Mouse (Mus musculus) kidney, adult 2 months (tissue): ENCODE measurements around the gene Timm8a2. TPM values are rescaled to one million over a fixed set of nuclear protein-coding genes. Genes with fewer than 3 reads are reported as not detected.
"Not testable (repeated sequence)": the region's sequence is repeated elsewhere in the genome, so short reads cannot be mapped to it uniquely, and the experiment has no call there.

Source experiments
- DNase-seq: peaks from one replicate; pipeline ENCODE4 v3.0.0; 2021
- H3K27ac ChIP-seq: fragments of 200-500 bp; 2 replicates; pipeline ENCODE4 v1.5.1; 2012; ENCODE audit warnings: low read depth, low read length, control low read depth, inconsistent platforms; ENCODE audit not compliant: insufficient read depth
- H3K27me3 ChIP-seq: fragments of 200-500 bp; replicated peaks from 2 replicates; pipeline ENCODE4 v1.6.1; 2012; ENCODE audit warnings: mild to moderate bottlenecking, moderate library complexity, low read length, inconsistent platforms; ENCODE audit not compliant: control insufficient read depth, insufficient read depth
- H3K36me3 ChIP-seq: fragments of 200-500 bp; 2 replicates; pipeline ENCODE4 v1.6.1; 2012; ENCODE audit warnings: mild to moderate bottlenecking, moderate library complexity, low read length, inconsistent platforms; ENCODE audit not compliant: control insufficient read depth, insufficient read depth
- H3K4me1 ChIP-seq: fragments of 200-500 bp; 2 replicates; pipeline ENCODE4 v1.6.1; 2011; ENCODE audit warnings: low read length; ENCODE audit not compliant: control insufficient read depth, insufficient read depth
- H3K4me3 ChIP-seq: fragments of 200-500 bp; 2 replicates; pipeline ENCODE4 v1.5.1; 2011; ENCODE audit warnings: mild to moderate bottlenecking, low read depth, low read length, control low read depth; ENCODE audit not compliant: insufficient read depth
- CTCF ChIP-seq: fragments of 200-500 bp; conservative IDR thresholded peaks from 2 replicates; pipeline ENCODE4 v1.5.1; 2011; ENCODE audit warnings: low read depth, mild to moderate bottlenecking, control low read depth, low read length, moderate library complexity, mixed read lengths; ENCODE audit not compliant: insufficient read depth, insufficient read length
- POLR2A ChIP-seq: fragments of 200-500 bp; IDR thresholded peaks from one replicate; pipeline ENCODE4 v1.6.1; 2011; ENCODE audit warnings: low read depth, low read length, control low read depth
- WGBS: fragments of 180-500 bp; shearing (Covaris S2); methylation state at CpG from one replicate; pipeline ENCODE4 v1.1.7; 2018; 5-methylcytosine and 5-hydroxymethylcytosine counted together
- polyA plus RNA-seq: library from polyadenylated mRNA; depleted of rRNA; stranded (reverse); fragments of >200 nt; gene quantifications from 2 replicates; pipeline ENCODE4 v1.2.3, GENCODE M21; 2012

Timm8a2 gene
- polyA plus RNA-seq, 1 experiment: not detected

DNA sequence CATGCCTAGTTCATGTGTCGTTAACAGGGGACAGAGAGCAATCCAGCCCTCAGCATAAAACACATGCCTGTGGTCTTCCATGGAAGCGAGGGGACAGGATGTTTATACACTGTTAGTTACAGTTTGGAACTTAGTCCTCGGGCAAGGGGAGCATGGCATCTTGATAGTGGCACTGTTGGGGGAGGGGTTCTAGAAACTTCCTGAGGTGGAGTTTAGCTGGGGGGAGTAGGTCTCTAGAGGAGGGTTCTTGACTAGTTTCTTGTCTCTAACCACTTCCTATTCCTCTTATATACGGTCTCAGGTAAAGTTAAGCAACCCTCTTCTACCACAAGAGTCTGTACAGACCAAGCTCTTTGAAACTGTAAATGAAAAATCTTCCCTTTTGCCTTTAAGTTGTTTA is 31.8 kb downstream of the Timm8a2 start:
- Histone ChIP-seq H3K27ac (no peak overlapping the region), H3K4me1 (peaks cover 12% of the 10 kb centered on the region)
- TF ChIP-seq POLR2A (no peak), CTCF (no peak)

DNA sequence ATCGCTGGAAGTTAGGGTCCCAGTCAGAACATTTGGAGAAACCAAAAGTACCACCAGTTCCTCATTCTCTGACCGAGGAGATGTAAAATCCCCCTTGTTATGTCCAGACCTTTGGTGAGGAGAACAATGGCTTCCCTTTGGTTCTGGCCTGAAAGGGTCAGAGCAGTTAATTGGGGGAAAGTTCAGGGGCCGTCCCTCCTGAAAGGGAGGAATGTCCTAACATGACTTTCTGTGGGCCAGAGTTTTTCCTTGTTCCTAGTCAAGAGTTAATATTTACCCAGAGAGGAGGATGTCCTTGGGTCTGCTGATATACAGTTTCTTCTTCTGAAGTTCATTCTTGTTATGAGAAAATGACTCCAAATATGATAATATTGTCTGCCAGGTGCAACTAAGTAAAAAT is 33.6 kb downstream of the Timm8a2 start:
- 48% methylated on average over 3 of the region's 3 CpGs for WGBS
- peaks cover 12% of the 10 kb centered on the region for H3K4me1 ChIP-seq
- H3K27ac ChIP-seq: peak overlapping the region; percentile 58; the same call in 1 of the 2 replicates
- not testable (repeated sequence) for H3K27me3 ChIP-seq, H3K36me3 ChIP-seq, H3K4me3 ChIP-seq
- peak; percentile 76 for DNase-seq

More for the DNA sequence above, 31.8 kb downstream of the Timm8a2 start:
- Histone ChIP-seq H3K27me3 (no peaks in the 10 kb centered on the region), H3K36me3 (no peaks in the 10 kb centered on the region), H3K4me3 (no peak overlapping the region)
- no peak for DNase-seq
- WGBS: 71% methylated on average over 4 of the region's 4 CpGs

DNA sequence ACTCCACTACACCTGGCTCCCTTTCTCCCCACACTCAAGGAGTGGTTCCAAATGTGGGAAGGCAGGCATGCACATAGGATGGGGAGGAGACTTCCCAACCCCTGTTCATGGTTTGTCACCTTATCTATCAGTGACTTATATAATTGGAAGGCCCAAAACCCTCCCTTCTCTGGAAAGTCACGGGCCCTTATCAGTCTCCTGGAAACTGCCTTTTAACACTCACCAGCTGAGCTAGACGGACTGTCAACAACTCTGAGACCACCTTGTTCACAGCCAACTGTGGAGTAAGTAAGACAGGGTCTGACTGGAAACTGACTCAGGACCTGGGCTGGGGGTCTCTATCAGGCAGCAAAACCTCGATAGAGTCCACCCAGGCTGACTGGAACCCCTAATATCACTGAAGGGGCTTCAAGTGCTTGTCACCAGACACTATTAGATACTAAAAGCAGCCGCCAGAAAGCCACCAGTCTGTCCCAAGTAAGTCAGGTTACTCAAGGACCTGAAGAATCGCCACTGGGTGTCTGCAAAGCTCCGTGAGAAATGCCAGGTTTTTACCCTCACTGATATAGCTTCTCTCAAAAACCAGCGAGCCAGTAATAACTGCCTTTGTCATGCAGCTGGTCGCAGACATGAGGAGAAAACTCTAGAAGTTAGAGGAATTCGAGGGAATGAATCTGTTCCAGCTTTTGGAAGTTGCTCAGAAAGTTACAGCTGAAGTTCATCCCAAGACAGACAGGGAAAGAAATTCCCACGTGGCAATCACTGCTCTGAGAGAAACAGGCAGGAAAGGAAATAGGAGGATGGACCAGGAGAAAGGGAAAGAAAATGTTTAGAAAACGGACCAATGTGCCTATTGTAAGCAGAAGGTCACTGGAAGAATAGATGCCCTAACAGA is 34.6 kb downstream of the Timm8a2 start:
- Histone ChIP-seq H3K27ac (peak overlapping the region; percentile 33; the same call in 1 of the 2 replicates), H3K4me3 (no peak overlapping the region), H3K27me3 (no peaks in the 10 kb centered on the region), H3K36me3 (no peaks in the 10 kb centered on the region), H3K4me1 (peaks cover 12% of the 10 kb centered on the region)
- DNase-seq: peak; percentile 8
- no peak for TF ChIP-seq POLR2A
- TF ChIP-seq CTCF: no peak
- WGBS: 65% methylated on average over 11 of the region's 11 CpGs

DNA sequence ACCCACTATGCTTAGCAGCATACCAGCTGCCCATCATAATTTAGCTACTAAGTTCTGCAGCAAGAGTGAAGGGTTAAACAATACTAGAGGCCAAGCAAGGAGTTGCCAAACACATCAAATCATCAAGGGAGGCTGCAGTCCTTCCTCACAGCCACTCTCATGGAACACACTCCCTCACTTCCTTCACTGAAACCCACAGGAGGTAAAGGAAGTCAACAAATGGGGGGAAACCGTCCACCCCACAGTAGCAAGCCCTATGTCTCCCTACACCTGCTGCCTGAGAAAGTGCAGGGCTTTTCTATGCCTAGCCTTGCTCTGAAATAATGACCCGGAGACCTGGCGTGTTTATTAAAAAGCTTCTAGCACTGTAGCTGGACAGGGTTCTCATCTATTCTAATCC is 35.5 kb downstream of the Timm8a2 start:
- no peak for TF ChIP-seq POLR2A
- TF ChIP-seq CTCF: no peak

DNA sequence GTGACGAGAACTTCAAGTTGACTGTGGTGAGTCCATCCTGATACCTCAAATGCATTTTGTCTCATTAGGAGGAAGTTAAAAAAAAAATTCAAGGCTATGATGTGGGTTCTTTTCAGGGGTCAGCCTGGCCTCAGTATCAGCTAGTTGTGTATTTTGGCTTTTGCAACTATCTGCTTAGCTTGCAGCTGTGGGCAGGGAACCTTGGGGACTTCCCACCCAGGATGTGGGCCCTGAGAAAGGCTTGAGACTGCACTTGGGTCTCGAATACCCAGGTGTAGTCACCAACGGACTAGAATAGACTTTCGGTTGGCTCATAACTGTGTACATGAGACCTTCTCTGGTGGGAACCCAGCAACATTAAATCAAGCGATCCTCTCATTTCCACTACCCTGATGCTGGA is 38.9 kb downstream of the Timm8a2 start:
- WGBS: 90% methylated on average over 5 of the region's 5 CpGs
- no peak for DNase-seq
- Histone ChIP-seq H3K4me1 (peaks cover 10% of the 10 kb centered on the region), H3K36me3 (no peaks in the 10 kb centered on the region), H3K27ac (no peak overlapping the region), H3K4me3 (no peak overlapping the region), H3K27me3 (no peaks in the 10 kb centered on the region)
- TF ChIP-seq CTCF (no peak), POLR2A (no peak)

More for the DNA sequence above, 35.5 kb downstream of the Timm8a2 start:
- Histone ChIP-seq H3K27me3 (no peaks in the 10 kb centered on the region), H3K4me1 (peaks cover 12% of the 10 kb centered on the region), H3K27ac (no peak overlapping the region), H3K36me3 (no peaks in the 10 kb centered on the region), H3K4me3 (no peak overlapping the region)
- 88% methylated on average over 3 of the region's 3 CpGs for WGBS
- DNase-seq: no peak

DNA sequence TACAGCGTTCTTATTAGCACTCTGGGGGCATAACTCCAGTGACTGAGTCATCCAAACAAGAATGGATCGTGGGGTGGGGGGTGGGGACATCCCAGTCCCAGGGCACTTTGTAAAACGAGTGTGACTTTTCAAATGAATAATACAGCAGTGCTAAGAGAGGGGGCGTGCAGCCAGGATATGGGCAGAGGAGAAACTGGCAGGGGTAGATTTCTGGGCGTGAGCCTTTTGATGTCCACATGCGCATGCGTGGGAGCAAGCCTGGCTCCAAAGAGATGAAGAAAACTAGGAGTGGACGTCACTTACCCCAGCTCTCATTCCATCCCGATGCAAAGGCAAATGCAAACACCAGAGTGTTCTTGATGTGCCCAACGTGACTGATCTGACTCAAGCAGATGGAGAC is 39.9 kb downstream of the Timm8a2 start:
- H3K27me3 ChIP-seq: no peaks in the 10 kb centered on the region
- no peaks in the 10 kb centered on the region for H3K36me3 ChIP-seq
- DNase-seq: no peak
- 62% methylated on average over 10 of the region's 10 CpGs for WGBS
- H3K4me1 ChIP-seq: peaks cover 7% of the 10 kb centered on the region; the same call in 1 of the 2 replicates
- no peak for TF ChIP-seq POLR2A
- no peak for TF ChIP-seq CTCF
- no peak overlapping the region for H3K4me3 ChIP-seq
- no peak overlapping the region for H3K27ac ChIP-seq

DNA sequence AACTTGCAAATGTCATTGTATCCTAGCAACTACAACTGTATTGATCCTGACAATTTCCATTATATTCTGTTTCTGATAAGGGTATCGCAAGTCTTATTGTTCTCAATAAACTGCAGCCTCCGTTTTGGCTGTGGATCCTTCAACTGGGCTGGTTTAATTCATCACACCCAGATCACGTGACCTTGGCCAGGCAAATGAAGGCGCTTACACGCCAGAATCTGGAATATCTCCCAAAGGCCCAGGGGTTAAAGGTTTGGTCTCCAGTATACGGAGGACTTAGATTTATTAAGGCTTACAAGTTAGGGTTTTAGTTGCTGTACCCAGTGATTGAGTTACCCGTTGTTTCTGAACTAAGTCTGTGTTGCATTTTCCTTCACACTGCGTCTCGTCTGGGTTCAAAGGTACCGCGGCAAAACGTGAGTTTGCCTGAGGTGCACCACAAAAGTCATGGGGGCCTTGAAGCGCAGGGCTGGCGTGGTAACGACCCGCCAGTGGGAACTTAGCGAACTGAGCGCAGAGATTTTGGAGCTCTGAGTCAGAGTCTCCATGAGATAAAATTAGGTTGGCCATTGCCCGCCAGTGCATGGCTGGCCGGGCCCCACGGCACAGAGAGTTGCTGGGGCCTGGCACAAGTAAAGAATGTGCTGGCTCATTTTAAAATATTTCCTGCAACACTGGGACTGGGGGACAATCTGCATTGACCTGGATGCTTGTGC is 41.2 kb downstream of the Timm8a2 start:
- TF ChIP-seq POLR2A (no peak), CTCF (no peak)
- Histone ChIP-seq H3K27me3 (no peaks in the 10 kb centered on the region), H3K27ac (0 out of 2 replicates have a peak overlapping the region, but pooled peaks have one; percentile 18), H3K36me3 (no peaks in the 10 kb centered on the region), H3K4me1 (peaks cover 7% of the 10 kb centered on the region; the same call in 1 of the 2 replicates), H3K4me3 (no peak overlapping the region)
- 66% methylated on average over 21 of the region's 21 CpGs for WGBS
- DNase-seq: peak; percentile 89
